Mouse (Mus musculus) erythroblast, embryonic 14.5 days (primary cell): Measurements from ENCODE around the gene Acod1. TPM values are rescaled to one million over a fixed set of nuclear protein-coding genes. Genes with fewer than 3 reads are reported as not detected.

ENCODE experiments used
- H3K27me3 ChIP-seq: 2 replicates; pipeline ENCODE4 v1.6.1; 2012; ENCODE audit warnings: inconsistent platforms; ENCODE audit not compliant: control insufficient read depth
- H3K36me3 ChIP-seq: 2 replicates; pipeline ENCODE4 v1.6.1; 2012; ENCODE audit warnings: mild to moderate bottlenecking, inconsistent platforms; ENCODE audit not compliant: control insufficient read depth
- H3K4me1 ChIP-seq: 2 replicates; pipeline ENCODE4 v1.6.1; 2012; ENCODE audit warnings: inconsistent platforms; ENCODE audit not compliant: control insufficient read depth
- H3K4me3 ChIP-seq: replicated peaks from 2 replicates; pipeline ENCODE3; 2012; ENCODE audit warnings: moderate library complexity, mild to moderate bottlenecking, inconsistent platforms
- H3K9me3 ChIP-seq: 2 replicates; pipeline ENCODE4 v1.6.1; 2012; ENCODE audit warnings: low read length, inconsistent platforms, mixed read lengths; ENCODE audit not compliant: control insufficient read depth
- GATA1 ChIP-seq: IDR thresholded peaks from 2 replicates; pipeline ENCODE4 v1.6.1; 2012; ENCODE audit warnings: low read length, inconsistent platforms, mixed read lengths
- TAL1 ChIP-seq: IDR thresholded peaks from 3 replicates; pipeline ENCODE4 v1.6.1; 2012; ENCODE audit warnings: low read length, inconsistent platforms, mixed read lengths
- polyA plus RNA-seq: library from polyadenylated mRNA; stranded (reverse); fragments of >175 nt; gene quantifications from 2 replicates; pipeline ENCODE4 v1.2.3, GENCODE M21; 2012

Gene Acod1
- polyA plus RNA-seq: not detected in 2 replicates

- Histone ChIP-seq H3K27me3 (no peaks in the 10 kb centered on the region), H3K36me3 (no peaks in the 10 kb centered on the region), H3K4me1 (peaks cover 6% of the 10 kb centered on the region), H3K4me3 (no peak within 1 kb of the TSS), H3K9me3 (no peaks in the 10 kb centered on the region)
- TF ChIP-seq GATA1 (no peak), TAL1 (no peak)
These were observed at the start of gene Acod1 for GRCm38 (mm10) chr14:103046677-103047076. TSS of gene Acod1 (plus strand) at chr14:103046977.

- Histone ChIP-seq H3K27me3 (no peaks in the 10 kb centered on the region), H3K9me3 (no peaks in the 10 kb centered on the region), H3K4me1 (no peaks in the 10 kb centered on the region), H3K4me3 (no peak overlapping the region), H3K36me3 (no peaks in the 10 kb centered on the region)
- no peak for TF ChIP-seq TAL1
- no peak for TF ChIP-seq GATA1
These were observed 39.0 kb upstream of the Acod1 start for GRCm38 (mm10) chr14:103007737-103008136.

GRCm38 (mm10) chr14:103011782-103012181 is 35.0 kb upstream of the Acod1 start:
- Histone ChIP-seq H3K27me3 (no peaks in the 10 kb centered on the region), H3K4me1 (no peaks in the 10 kb centered on the region), H3K36me3 (no peaks in the 10 kb centered on the region), H3K4me3 (no peak overlapping the region), H3K9me3 (no peaks in the 10 kb centered on the region)
- TF ChIP-seq TAL1: no peak
- TF ChIP-seq GATA1: no peak

- Histone ChIP-seq H3K4me1 (no peaks in the 10 kb centered on the region), H3K4me3 (no peak overlapping the region), H3K9me3 (no peaks in the 10 kb centered on the region), H3K36me3 (no peaks in the 10 kb centered on the region), H3K27me3 (no peaks in the 10 kb centered on the region)
- TF ChIP-seq TAL1: no peak
- TF ChIP-seq GATA1: no peak
These were observed 34.1 kb upstream of the Acod1 start for GRCm38 (mm10) chr14:103012563-103013150.

GRCm38 (mm10) chr14:103017009-103017408 is 29.8 kb upstream of the Acod1 start:
- Histone ChIP-seq H3K4me1 (no peaks in the 10 kb centered on the region), H3K4me3 (no peak overlapping the region), H3K9me3 (no peaks in the 10 kb centered on the region), H3K27me3 (no peaks in the 10 kb centered on the region), H3K36me3 (no peaks in the 10 kb centered on the region)
- TF ChIP-seq GATA1: no peak
- no peak for TF ChIP-seq TAL1

- Histone ChIP-seq H3K27me3 (no peaks in the 10 kb centered on the region), H3K9me3 (no peaks in the 10 kb centered on the region), H3K4me3 (no peak overlapping the region), H3K36me3 (no peaks in the 10 kb centered on the region), H3K4me1 (no peaks in the 10 kb centered on the region)
- TF ChIP-seq TAL1 (no peak), GATA1 (no peak)
These were observed 26.7 kb upstream of the Acod1 start for GRCm38 (mm10) chr14:103020046-103020445.

GRCm38 (mm10) chr14:103029203-103029602 is 17.6 kb upstream of the Acod1 start:
- Histone ChIP-seq H3K36me3 (no peaks in the 10 kb centered on the region), H3K4me3 (no peak overlapping the region), H3K9me3 (no peaks in the 10 kb centered on the region), H3K4me1 (no peaks in the 10 kb centered on the region), H3K27me3 (no peaks in the 10 kb centered on the region)
- no peak for TF ChIP-seq TAL1
- no peak for TF ChIP-seq GATA1

- H3K36me3 ChIP-seq: no peaks in the 10 kb centered on the region
These were observed 13.4 kb upstream of the Acod1 start for GRCm38 (mm10) chr14:103033271-103033823.

GRCm38 (mm10) chr14:103034076-103034475 is 12.7 kb upstream of the Acod1 start:
- H3K36me3 ChIP-seq: no peaks in the 10 kb centered on the region
- TF ChIP-seq TAL1 (no peak), GATA1 (no peak)
- H3K27me3 ChIP-seq: no peaks in the 10 kb centered on the region
- no peaks in the 10 kb centered on the region for H3K4me1 ChIP-seq
- H3K9me3 ChIP-seq: no peaks in the 10 kb centered on the region
- no peak overlapping the region for H3K4me3 ChIP-seq

More at GRCm38 (mm10) chr14:103033271-103033823, 13.4 kb upstream of the Acod1 start:
- no peaks in the 10 kb centered on the region for H3K27me3 ChIP-seq
- no peak overlapping the region for H3K4me3 ChIP-seq
- no peaks in the 10 kb centered on the region for H3K9me3 ChIP-seq
- no peak for TF ChIP-seq GATA1
- no peak for TF ChIP-seq TAL1
- H3K4me1 ChIP-seq: no peaks in the 10 kb centered on the region
